Mouse (Mus musculus) A20 (cell line): ENCODE measurements around the gene Plxnc1.

Experiments used
- DNase-seq: peaks from one replicate; pipeline ENCODE4 v3.0.0-alpha.2; 2011; ENCODE audit warnings: low read depth, low spot score

Gene Plxnc1

GRCm38 (mm10) chr10:94871102-94871501, 73.5 kb downstream of the Plxnc1 start:
- DNase-seq, result no peak

GRCm38 (mm10) chr10:94866995-94867856, 77.4 kb downstream of the Plxnc1 start:
- DNase-seq, result no peak

DNA sequence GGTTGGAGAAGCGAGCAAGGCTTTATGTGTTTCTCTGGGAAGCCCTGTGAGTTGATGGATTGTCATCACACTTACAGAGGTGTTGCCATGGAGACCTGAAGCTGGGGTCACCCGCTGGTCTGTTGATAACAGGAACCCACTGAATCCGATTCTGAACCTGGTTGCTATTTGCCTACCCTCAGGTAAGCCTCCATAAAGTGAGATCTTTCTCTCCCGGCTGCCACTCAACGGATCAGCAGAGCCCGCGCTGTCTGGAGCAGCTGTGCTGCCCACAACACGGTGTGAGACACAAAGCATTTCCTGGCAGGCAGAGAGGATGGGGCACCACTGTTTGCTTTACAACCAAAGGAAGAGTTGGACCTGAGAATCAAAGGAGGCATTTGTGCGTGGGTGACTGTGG, 79.4 kb downstream of the Plxnc1 start:
- DNase-seq, result no peak

GRCm38 (mm10) chr10:94864199-94864928, 80.3 kb downstream of the Plxnc1 start:
- DNase-seq, result peak; percentile 27

- no peak for DNase-seq
These were observed 81.4 kb downstream of the Plxnc1 start for GRCm38 (mm10) chr10:94863251-94863650.

DNA sequence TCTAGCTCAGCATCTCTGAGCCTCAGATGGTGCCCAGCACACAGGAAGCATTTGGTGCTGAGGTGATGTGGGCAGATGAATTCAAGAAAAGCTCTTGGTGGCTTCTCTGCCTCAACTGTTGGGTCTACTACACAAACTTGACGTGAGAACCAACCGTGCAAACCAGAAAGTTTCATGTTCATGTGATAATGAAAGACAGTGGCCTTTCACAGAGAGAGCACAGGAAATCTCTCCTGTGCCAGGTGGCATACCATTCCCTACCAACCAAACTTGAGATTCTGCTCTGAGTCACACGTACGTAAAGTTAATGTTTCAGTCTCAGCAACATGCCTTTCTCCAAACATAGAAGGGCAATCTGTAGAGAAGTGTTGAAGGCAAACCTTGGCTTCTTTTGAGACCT, 83.8 kb downstream of the Plxnc1 start:
- DNase-seq, result no peak

GRCm38 (mm10) chr10:94858277-94859033, 86.2 kb downstream of the Plxnc1 start:
- DNase-seq, result peak; percentile 69

- no peak for DNase-seq
These were observed 94.1 kb downstream of the Plxnc1 start for GRCm38 (mm10) chr10:94850565-94850964.

- peak; percentile 46 for DNase-seq
These were observed 94.7 kb downstream of the Plxnc1 start for GRCm38 (mm10) chr10:94849930-94850329.

DNA sequence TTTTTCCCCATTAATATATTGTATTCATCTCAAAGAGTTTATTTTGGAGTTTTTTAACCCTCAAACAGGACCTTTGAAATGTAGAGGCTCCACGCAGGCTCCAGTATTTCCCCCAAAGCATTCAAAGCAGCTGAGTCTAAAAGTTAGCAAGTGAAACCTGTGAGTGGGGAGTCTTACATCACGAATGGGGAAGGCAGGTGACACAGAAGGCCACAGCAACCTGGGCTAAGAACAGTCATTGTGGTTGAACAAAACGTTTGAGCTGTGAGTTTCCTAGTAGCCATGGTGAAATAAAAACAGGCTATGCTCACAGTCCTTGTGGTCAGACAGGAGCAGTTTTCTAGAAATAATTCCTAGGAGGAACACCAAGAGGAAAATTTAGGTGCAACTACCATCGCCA, 95.3 kb downstream of the Plxnc1 start:
- DNase-seq, result no peak

- no peak for DNase-seq
These were observed 96.3 kb downstream of the Plxnc1 start for GRCm38 (mm10) chr10:94848344-94848743.

DNA sequence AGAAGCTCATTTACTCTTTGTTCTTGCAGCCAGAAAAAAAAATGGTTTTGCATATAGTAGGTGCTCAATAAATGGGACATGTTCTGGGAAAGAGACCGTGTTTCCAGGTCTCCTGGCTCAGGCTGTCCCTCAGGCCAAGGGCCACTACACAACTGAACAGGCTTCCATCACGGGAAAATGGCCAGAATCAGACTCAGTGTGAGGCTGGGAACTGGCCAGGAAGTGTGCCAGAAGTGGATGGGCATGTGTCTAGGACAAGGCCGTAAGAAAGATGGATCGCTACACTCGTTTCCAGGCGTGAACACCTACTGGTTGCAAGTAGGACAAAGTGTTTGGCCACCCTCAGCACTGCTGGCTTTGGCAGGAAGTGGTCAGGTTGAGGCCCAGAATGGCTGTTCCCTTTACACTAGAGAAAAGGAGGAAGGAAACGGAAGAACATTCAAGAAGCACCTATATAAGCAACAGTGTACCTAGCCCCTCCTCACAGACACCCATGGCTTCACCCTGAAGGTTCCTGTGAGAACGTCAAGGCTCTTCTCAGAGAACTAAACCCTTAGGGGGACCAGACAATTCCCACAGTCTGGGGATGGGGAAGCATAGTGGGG, 98.0 kb downstream of the Plxnc1 start:
- DNase-seq, result no peak

DNA sequence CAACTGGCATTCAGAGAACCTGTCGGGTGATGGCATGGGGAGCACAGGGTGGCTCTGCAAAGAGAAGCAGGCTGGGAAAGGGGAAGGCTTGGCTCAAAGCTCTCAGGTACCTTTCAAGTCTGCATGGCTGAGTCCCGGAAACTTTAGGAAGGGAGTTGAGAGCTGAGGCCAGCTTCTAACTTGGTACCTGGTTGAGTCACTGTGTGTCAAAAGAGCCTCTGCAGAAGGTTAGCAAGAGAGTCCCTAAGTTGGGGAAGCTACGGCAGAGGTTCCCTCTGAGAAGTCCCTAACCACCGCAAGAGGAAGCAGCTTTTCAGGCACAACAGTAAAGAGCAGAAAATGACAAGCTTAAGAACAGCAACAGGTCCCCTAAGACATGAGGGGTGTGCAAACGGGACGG, 99.9 kb downstream of the Plxnc1 start:
- DNase-seq, result peak; percentile 68

DNA sequence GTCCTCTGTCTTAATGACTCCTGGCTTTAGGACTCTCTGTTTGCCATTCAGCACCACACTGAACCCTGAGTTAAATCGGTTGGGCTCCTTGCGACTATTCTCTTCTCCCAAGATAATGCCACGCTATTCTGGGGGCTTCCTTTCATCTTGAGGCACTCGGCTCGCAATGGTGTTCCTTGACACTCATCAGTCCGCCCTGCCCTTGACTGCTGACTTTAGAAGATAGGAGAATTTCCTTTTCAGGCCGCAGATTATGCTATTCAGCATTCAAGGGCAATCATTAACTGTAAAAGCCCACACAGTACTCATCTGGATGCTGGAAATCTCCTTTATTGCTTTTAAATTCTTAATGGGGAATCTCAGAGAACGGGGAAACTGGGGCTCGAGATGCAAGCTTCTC, 108.8 kb downstream of the Plxnc1 start:
- DNase-seq, result no peak

GRCm38 (mm10) chr10:94829407-94829806, 115.2 kb downstream of the Plxnc1 start:
- DNase-seq, result peak; percentile 93

DNA sequence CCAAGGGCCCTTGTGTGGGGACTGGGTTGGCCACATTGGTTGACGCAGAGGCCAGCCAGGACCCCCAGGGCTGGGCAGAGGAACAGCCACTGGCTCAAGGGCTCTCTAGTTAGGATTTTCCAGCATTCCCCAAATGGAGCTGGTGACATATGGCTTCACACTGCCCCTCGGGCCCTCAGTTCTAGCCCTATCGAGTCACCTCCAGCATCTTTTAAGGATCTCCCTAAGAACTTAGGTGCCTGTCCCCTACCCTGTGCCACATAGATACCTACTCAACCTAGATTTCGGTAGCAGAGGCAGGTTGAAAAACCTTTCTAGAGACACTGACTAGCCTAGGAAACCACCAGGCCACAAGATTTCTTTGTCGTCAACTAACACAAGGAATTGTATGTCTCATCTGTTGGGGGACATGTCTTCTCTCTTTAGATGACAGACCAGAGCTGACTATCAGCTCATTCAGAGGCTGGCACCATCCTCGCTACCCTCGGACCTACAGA, 115.9 kb downstream of the Plxnc1 start:
- no peak for DNase-seq

DNA sequence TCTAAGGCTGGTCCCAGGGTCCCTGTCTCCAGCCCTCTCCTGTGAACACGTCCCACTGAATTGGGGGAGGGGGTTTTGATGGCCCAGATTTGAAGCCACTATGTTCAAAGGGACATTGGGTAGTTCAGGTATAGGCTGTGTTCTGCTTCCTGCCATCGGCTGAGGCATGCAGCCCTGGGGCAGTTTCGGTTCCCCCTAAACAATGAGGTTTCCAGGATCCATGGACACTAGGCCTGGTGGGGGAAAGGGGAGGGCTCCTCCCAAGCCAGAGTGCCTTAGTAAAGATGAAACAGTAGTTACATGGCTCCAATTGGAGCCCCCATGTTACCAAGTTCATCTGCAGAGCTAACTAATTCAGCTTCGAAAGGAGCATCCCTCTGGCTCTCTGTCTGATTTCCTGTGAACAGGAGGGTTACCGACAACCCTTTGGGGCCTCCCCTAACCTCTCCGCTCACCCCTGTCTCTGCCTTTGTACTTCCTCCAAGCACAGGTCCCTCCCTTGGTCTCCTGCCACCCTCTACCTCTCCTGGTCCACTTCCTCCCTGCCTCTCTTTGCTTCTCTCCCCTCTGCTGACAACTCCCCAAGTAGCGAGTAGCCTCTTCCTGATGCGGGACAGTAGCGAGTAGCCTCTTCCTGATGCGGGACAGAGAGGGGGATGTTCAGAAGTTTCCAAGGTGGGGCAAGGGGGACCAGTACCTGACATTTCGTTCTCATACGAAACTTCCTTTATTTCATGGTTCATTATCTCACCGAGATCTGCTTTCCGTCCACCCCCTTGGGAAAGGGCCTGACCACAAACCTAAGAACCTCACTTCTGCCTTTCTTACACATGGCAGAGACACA, 116.5 kb downstream of the Plxnc1 start:
- DNase-seq, result peak; percentile 92

DNA sequence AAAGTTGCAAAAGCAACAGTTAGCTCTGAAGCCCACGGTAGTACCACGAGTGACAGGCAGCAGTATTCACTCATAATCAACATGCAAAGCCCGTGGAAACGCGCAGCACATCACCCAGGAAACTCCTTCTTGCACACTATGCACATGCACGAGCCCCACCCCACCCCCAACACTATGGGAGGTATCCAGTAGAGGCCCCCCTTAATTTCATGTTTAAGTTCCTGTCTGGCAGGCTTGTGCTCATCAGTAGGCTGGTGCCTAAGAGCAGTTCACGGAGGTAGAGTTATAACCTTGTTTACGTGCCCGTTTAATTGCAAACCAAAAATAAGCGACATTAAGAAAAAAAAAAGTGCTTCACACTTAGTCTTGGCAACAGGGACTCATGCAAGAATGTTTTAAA, 117.3 kb downstream of the Plxnc1 start:
- no peak for DNase-seq

DNA sequence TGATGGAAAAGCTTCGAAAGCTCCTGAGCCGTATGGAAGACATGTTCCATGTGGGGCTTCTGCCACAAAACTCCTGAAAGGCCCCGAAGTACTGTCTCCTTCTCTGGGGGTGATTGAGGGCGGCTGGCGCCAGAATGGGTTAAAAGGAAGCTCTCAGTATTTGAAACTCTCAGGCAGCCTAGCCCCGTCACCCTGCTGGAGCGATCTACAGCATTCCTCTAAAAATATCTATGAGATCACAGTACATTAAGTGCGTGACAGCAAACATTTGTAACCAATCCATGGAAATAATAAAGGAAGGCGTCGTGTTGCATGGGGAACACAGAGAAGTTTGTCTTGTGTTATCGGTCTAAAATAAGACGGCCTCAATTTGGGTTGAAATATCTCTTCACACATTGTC, 118.2 kb downstream of the Plxnc1 start:
- no peak for DNase-seq

GRCm38 (mm10) chr10:94825951-94826350, 118.7 kb downstream of the Plxnc1 start:
- peak; percentile 42 for DNase-seq
